Mouse (Mus musculus): Measurements from ENCODE around the gene Rps11.

- TF ChIP-seq CTCF (IDR thresholded peaks at IDR 0.05; ENCODE audit: control insufficient read depth, insufficient read depth, insufficient read length) (no peak), CEBPB (IDR thresholded peaks at IDR 0.05; ENCODE audit: low read depth) (no peak)
Measured at GRCm38 (mm10) chr7:45121966-45122365, 2.3 kb downstream of the Rps11 start.

Data from C2C12 (cell line).